Mouse (Mus musculus) pancreas, adult 10 weeks (tissue): ENCODE data around the gene Cpsf3. TPM values are rescaled to one million over a fixed set of nuclear protein-coding genes. Genes with fewer than 3 reads are reported as not detected.

Experiments used
- polyA plus RNA-seq: library from polyadenylated mRNA; stranded (reverse); fragments of 350-450 nt; fragmentation: Illumina TruSeq; extraction: RNeasy Lipid Tissue Mini Kit (QIAGEN cat#74804); gene quantifications from one replicate; pipeline ENCODE4 v1.2.3, GENCODE M21; 2015; ENCODE audit warnings: low read depth, low replicate concordance; ENCODE audit not compliant: insufficient read depth

Cpsf3 gene
- polyA plus RNA-seq, result 13.6 TPM

DNA sequence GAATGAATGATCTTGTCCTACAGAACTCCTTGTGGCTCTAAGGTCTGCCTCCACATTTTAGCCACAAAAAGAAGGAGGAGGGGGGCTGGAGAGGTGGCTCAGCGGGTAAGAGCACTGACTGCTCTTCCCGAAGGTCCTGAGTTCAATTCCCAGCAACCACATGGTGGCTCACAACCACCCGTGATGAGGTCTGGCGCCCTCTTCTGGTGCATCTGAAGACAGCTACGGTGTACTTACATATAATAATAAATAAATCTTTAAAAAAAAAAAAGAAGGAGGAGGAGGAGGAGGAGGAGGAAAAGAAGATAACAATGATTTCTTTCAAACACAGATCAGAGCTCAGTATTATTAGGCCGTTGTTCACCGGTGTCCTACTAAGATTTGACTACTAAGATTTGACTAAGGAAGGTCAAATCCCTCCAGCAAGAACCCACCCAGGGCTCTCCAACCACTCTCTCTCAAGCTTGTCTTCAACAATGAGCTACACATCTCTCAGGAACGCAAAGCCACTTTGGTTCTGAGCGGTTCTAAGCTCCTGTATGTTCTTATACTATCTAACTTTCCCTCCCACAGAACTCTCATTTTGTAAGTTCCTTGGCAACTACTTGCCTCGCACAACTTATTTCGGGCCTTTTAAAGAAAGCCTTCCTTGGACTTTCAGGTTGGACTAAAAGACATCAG lies at the start of gene Cpsf3:
Gene Cpsf3, plus strand, starts transcription at position 631 of the 681 bp plus-strand sequence.

GRCm38 (mm10) chr12:21286243-21286622 lies 1.0 kb downstream of the Cpsf3 start, which contains the start of gene Itgb1bp1:
TSS of gene Itgb1bp1 (minus strand) at chr12:21286284.

DNA sequence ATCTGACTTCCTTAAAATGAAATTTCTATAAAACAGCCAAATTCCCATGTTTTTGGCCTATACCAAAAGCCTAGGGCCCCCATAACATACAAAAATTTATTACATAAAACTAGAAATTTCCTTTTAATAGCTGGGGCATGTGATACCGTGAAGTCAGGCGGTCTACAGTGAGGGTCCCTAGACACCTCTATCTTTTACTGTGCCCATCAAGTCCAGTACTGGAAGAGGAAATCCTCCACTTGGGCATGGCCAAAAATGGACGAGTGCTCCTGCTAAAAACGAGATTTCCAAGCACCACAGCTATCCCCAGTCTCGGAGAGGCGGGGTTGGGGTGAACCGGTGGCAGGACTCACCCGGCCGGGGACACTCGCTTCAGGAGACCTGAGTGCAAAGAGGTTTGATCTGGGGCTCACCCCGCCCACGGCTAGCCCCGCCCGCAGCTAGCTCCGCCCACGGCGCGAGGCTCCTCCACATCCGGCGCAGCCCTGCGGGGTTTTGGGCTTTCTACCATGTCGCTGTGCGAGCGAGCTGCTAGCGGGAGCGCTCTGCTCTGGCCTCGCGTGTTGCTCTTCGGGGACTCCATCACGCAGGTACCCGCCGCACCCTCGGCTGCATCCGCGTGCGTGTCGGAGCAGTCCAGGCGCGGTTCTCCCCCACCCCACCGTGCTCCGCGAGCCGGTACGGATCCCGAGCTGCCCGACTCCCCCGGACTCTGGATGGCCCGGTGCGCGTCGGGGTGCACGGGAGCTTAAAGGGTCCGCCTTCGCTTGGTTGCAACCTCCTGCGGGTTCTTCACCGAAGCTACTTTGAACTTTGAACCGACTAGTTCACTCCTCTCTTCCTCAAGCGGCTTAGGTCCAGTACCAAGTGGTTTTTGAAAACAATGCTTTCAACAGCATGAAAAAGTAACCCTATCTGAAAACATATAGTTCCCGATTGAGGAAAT lies 31.0 kb downstream of the Cpsf3 start, which contains the start of gene Iah1:
Gene Iah1, plus strand, starts transcription at position 467 of the 946 bp plus-strand sequence.

Other genes with a start within 250 kb of the Cpsf3 start
- gene Itgb1bp1, start 893 bp downstream of the Cpsf3 start, polyA plus RNA-seq, result 8.7 TPM
- gene Iah1, start 31.0 kb downstream of the Cpsf3 start, polyA plus RNA-seq, result 29.6 TPM
- gene Adam17, start 88.2 kb downstream of the Cpsf3 start, polyA plus RNA-seq, result 6.5 TPM
- 49.9 TPM for gene Ywhaq, start 132.2 kb downstream of the Cpsf3 start, polyA plus RNA-seq